Mouse (Mus musculus) forebrain, embryonic 11.5 days (tissue): Measurements from ENCODE around the gene Tpk1. TPM values are rescaled to one million over a fixed set of nuclear protein-coding genes. Genes with fewer than 3 reads are reported as not detected.

ENCODE experiments used
- ATAC-seq: fragments of 200-750 bp; cut with Nextera tagmentation; replicated peaks from 2 replicates; pipeline ENCODE4 v1.8.0; 2017; ENCODE audit warnings: moderate TSS enrichment; ENCODE audit not compliant: low FRiP score
- DNase-seq: peaks from one replicate; pipeline ENCODE4 v3.0.0-alpha.2; 2017; ENCODE audit warnings: low spot score
- H3K27ac ChIP-seq: fragments of 300-500 bp; sonication (generic); 2 replicates; pipeline ENCODE4 v1.5.1; 2014; ENCODE audit warnings: low read depth, low read length
- H3K27me3 ChIP-seq: fragments of 300-500 bp; sonication (generic); 2 replicates; pipeline ENCODE4 v1.6.1; 2014; ENCODE audit warnings: mild to moderate bottlenecking, low read length, mixed read lengths; ENCODE audit not compliant: control insufficient read depth, insufficient read depth
- H3K36me3 ChIP-seq: fragments of 300-500 bp; sonication (generic); 2 replicates; pipeline ENCODE4 v1.6.1; 2014; ENCODE audit warnings: mild to moderate bottlenecking, low read length, moderate library complexity, mixed read lengths; ENCODE audit not compliant: control insufficient read depth, insufficient read depth
- H3K4me1 ChIP-seq: fragments of 300-500 bp; sonication (generic); replicated peaks from 2 replicates; pipeline ENCODE4 v1.6.1; 2014; ENCODE audit warnings: low read length, mixed read lengths; ENCODE audit not compliant: control insufficient read depth, insufficient read depth
- H3K4me2 ChIP-seq: fragments of 300-500 bp; sonication (generic); 2 replicates; pipeline ENCODE4 v1.6.1; 2014; ENCODE audit warnings: low read depth, mild to moderate bottlenecking, low read length, moderate library complexity, mixed read lengths; ENCODE audit not compliant: severe bottlenecking
- H3K4me3 ChIP-seq: fragments of 300-500 bp; sonication (generic); 2 replicates; pipeline ENCODE4 v1.5.1; 2014; ENCODE audit warnings: low read depth, low read length
- H3K9ac ChIP-seq: fragments of 300-500 bp; sonication (generic); 2 replicates; pipeline ENCODE4 v1.6.1; 2014; ENCODE audit warnings: low read length
- H3K9me3 ChIP-seq: fragments of 300-500 bp; sonication (generic); 2 replicates; pipeline ENCODE4 v1.6.1; 2016; ENCODE audit warnings: low read length, mixed read lengths; ENCODE audit not compliant: control insufficient read depth
- WGBS: fragments of 180-500 bp; shearing (Covaris S2); extraction: QIAGEN DNeasy Blood & Tissue Kit; methylation state at CpG from one replicate; pipeline ENCODE4 v1.1.7; 2014; 5-methylcytosine and 5-hydroxymethylcytosine counted together
- polyA plus RNA-seq: library from polyadenylated mRNA; unstranded; fragments of >200 nt; fragmentation: Nextera tagmentation; extraction: Ambion mirVana; gene quantifications from 2 replicates; pipeline ENCODE4 v1.2.1, GENCODE M21; 2014

The Tpk1 gene
- polyA plus RNA-seq, 1 experiment from 2014 or later, result 5.4 TPM

- ATAC-seq (no peak), DNase-seq (no peak)
- H3K36me3 ChIP-seq, result no peaks in the 10 kb centered on the region
- H3K9me3 ChIP-seq, result no peaks in the 10 kb centered on the region
- H3K27ac ChIP-seq, result no peak overlapping the region
- H3K4me3 ChIP-seq, result no peak overlapping the region
- no peak overlapping the region for H3K4me2 ChIP-seq
- no peaks in the 10 kb centered on the region for H3K4me1 ChIP-seq
- whole genome bisulfite sequencing, result 54% methylated on average over 5 of the region's 5 CpGs
- no peaks in the 10 kb centered on the region for H3K27me3 ChIP-seq
- no peak overlapping the region for H3K9ac ChIP-seq
These were observed 370.2 kb downstream of the Tpk1 start for GRCm38 (mm10) chr6:43295908-43296307.
